Mouse (Mus musculus) left cerebral cortex, postnatal 25 days (tissue): ENCODE data around the gene Hrasls5. TPM values are rescaled to one million over a fixed set of nuclear protein-coding genes. Genes with fewer than 3 reads are reported as not detected.
A peak's percentile ranks its signal among the peaks of the same experiment; 100 is the strongest.

Experiments used
- DNase-seq, 2 experiments: peaks; one replicate each; pipeline ENCODE4 v3.0.0; 2022; ENCODE audit warnings: low spot score in 2 of 2, mixed read lengths in 1 of 2
- intact Hi-C: fragments of 180-260 bp; cut with DNase I; formaldehyde crosslinking; loops from one replicate; pipeline ENCODE4 v1.15.1; 2025
- total RNA-seq, 2 experiments: library from RNA; stranded (reverse); gene quantifications; 2 replicates each; pipeline ENCODE4 v1.2.3; 2021

Gene Hrasls5
- total RNA-seq, 2 experiments from 2014 or later, result not detected

- intact Hi-C loops, result no loop called here
- DNase-seq, result peak; percentile 54 to 63
These were observed 6.2 kb upstream of the Hrasls5 start for GRCm38 (mm10) chr19:7605930-7606783.

- peak; percentile 44 to 86 for DNase-seq
- intact Hi-C loops, result no loop called here
These were observed 5.3 kb upstream of the Hrasls5 start, which contains the start of gene Lgals12 for GRCm38 (mm10) chr19:7606801-7607689. Lgals12 (minus strand) TSS chr19:7607193.

- intact Hi-C loops, result no loop called here
- DNase-seq, result no peak
These were observed 4.6 kb upstream of the Hrasls5 start for GRCm38 (mm10) chr19:7607690-7608201.

GRCm38 (mm10) chr19:7613151-7613550 lies 810 bp downstream of the Hrasls5 start:
- intact Hi-C loops, result loop anchor here (10.0 kb wide), 1 partner anchor 378 kb away; no protein-coding TSS in a partner anchor
- DNase-seq, result no peak

GRCm38 (mm10) chr19:7616231-7616930 lies 4.0 kb downstream of the Hrasls5 start:
- intact Hi-C loops, result loop anchor here (10.0 kb wide), 1 partner anchor 382 kb away; no protein-coding TSS in a partner anchor
- DNase-seq, result no peak

- intact Hi-C loops, result loop anchor here (1.0 to 10.0 kb wide), 2 partner anchors 88 to 382 kb away; no protein-coding TSS in a partner anchor
- DNase-seq, result no peak
These were observed 4.7 kb downstream of the Hrasls5 start for GRCm38 (mm10) chr19:7617085-7617484.

- intact Hi-C loops, result loop anchor here (1.0 to 10.0 kb wide), 2 partner anchors 88 to 383 kb away; no protein-coding TSS in a partner anchor
- DNase-seq, result peak; percentile 70 to 79
These were observed 5.4 kb downstream of the Hrasls5 start for GRCm38 (mm10) chr19:7617696-7618095.

- intact Hi-C loops, result no loop called here
- no peak for DNase-seq
These were observed 20.7 kb downstream of the Hrasls5 start for GRCm38 (mm10) chr19:7633021-7633420.

- intact Hi-C loops, result no loop called here
- DNase-seq, result no peak
These were observed 21.4 kb downstream of the Hrasls5 start for GRCm38 (mm10) chr19:7633786-7634185.

GRCm38 (mm10) chr19:7648913-7649666 lies 36.7 kb downstream of the Hrasls5 start:
- intact Hi-C loops, result no loop called here
- DNase-seq, result no peak

- no peak for DNase-seq
- intact Hi-C loops, result no loop called here
These were observed 59.7 kb downstream of the Hrasls5 start for GRCm38 (mm10) chr19:7672033-7672432.

- intact Hi-C loops, result no loop called here
- no peak for DNase-seq
These were observed 75.6 kb downstream of the Hrasls5 start for GRCm38 (mm10) chr19:7687988-7688387.

Other genes starting within 250 kb of the Hrasls5 start
- 10 to 100 TPM; 29.0 to 32.0 TPM for gene Spindoc, start 229.5 kb upstream of the Hrasls5 start, total RNA-seq
- 10 to 100 TPM; 36.0 to 36.2 TPM for gene 2700081O15Rik, start 194.9 kb upstream of the Hrasls5 start, total RNA-seq
- gene Rtn3, start 129.3 kb upstream of the Hrasls5 start, total RNA-seq, result 100 to 1,000 TPM; 854 to 900 TPM
- 10 to 100 TPM; 23.0 to 28.2 TPM for gene Atl3, start 118.5 kb upstream of the Hrasls5 start, total RNA-seq
- gene Pla2g16, start 55.1 kb upstream of the Hrasls5 start, total RNA-seq, result 10 to 100 TPM; 21.5 to 21.7 TPM
- gene Lgals12, start 5.3 kb upstream of the Hrasls5 start, total RNA-seq, result under 1 TPM; 0.16 to 0.64 TPM
- gene Slc22a19, start 98.8 kb downstream of the Hrasls5 start, total RNA-seq, result not detected
- not detected for gene Slc22a26, start 190.1 kb downstream of the Hrasls5 start, total RNA-seq